Mouse (Mus musculus) E14TG2a.4 (cell line): ENCODE data around the gene Jam3.

Experiments used
- H3K27me3 ChIP-seq: 2 replicates; pipeline ENCODE4 v1.6.1; 2014; ENCODE audit warnings: low read length, control low read depth; ENCODE audit not compliant: insufficient read depth
- H3K36me3 ChIP-seq: 2 replicates; pipeline ENCODE4 v1.6.1; 2014; ENCODE audit warnings: low read length, control low read depth; ENCODE audit not compliant: insufficient read depth
- H3K4me1 ChIP-seq: replicated peaks from 2 replicates; pipeline ENCODE4 v1.6.1; 2014; ENCODE audit warnings: low read depth, low read length, control low read depth
- H3K4me3 ChIP-seq: replicated peaks from 2 replicates; pipeline ENCODE4 v1.5.1; 2014; ENCODE audit warnings: mild to moderate bottlenecking, low read length
- H3K9me3 ChIP-seq: 2 replicates; pipeline ENCODE4 v1.6.1; 2014; ENCODE audit warnings: low read length, control low read depth
- CTCF ChIP-seq: conservative IDR thresholded peaks from 2 replicates; pipeline ENCODE4 v1.5.1; 2014; ENCODE audit warnings: low read length
- NANOG ChIP-seq: IDR thresholded peaks from 2 replicates; pipeline ENCODE4 v1.6.1; 2014; ENCODE audit warnings: borderline replicate concordance, low read length, mixed read lengths
- POU5F1 ChIP-seq: IDR thresholded peaks from 2 replicates; pipeline ENCODE4 v1.6.1; 2014; ENCODE audit warnings: low read length, borderline replicate concordance

Jam3 gene

GRCm38 (mm10) chr9:27135372-27135771, 19.8 kb downstream of the Jam3 start:
- Histone ChIP-seq H3K4me3 (no peak overlapping the region), H3K9me3 (no peaks in the 10 kb centered on the region), H3K4me1 (no peaks in the 10 kb centered on the region), H3K36me3 (no peaks in the 10 kb centered on the region), H3K27me3 (no peaks in the 10 kb centered on the region)
- TF ChIP-seq POU5F1, result no peak
- TF ChIP-seq CTCF, result no peak
- no peak for TF ChIP-seq NANOG

DNA sequence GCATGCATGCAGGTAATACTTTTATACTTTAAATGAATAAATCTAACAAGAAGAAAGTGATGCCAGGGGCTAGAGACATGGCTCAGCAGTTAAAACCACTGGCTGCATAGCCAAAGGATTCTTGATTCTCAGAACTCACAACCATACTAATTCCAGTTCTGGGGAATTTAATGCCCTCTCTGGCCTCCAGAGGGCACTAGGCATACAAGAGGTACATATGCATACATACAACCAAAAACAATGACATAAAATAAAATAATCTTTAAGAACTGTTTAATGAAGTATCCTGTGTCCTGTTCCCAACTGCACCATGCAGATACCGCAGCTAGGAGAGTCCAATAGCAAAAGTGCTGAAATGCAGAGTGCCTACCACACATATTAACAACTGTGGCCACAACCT, 20.8 kb downstream of the Jam3 start:
- TF ChIP-seq NANOG, result no peak
- TF ChIP-seq CTCF, result peak; percentile 88
- Histone ChIP-seq H3K4me1 (no peaks in the 10 kb centered on the region), H3K4me3 (no peak overlapping the region), H3K27me3 (no peaks in the 10 kb centered on the region), H3K36me3 (no peaks in the 10 kb centered on the region), H3K9me3 (no peaks in the 10 kb centered on the region)

- Histone ChIP-seq H3K9me3 (no peaks in the 10 kb centered on the region), H3K4me3 (no peak overlapping the region), H3K36me3 (no peaks in the 10 kb centered on the region), H3K27me3 (no peaks in the 10 kb centered on the region; the same call in 1 of the 2 replicates), H3K4me1 (no peaks in the 10 kb centered on the region; the same call in 1 of the 2 replicates)
- TF ChIP-seq CTCF (no peak), POU5F1 (no peak), NANOG (no peak)
These were observed 26.6 kb downstream of the Jam3 start for GRCm38 (mm10) chr9:27128629-27129028.

DNA sequence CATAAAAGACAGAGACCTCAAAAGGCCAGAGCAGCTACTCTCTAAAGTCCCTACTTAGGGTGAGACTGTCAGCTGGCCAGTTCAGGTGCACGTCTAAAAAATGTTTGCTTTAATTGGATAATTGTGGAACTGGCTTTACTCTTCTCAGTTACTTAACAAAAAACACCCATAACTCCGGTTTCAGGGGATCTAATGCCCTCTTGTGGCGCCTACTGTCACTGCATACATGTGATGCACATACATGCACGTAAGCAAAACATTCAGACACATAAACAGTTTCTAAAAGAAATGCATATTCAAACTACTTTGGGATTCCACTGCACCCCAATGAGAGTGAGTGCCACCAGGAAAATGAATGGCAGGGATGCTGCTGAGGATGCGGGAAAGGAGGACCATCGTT, 28.7 kb downstream of the Jam3 start:
- TF ChIP-seq NANOG (no peak), POU5F1 (no peak), CTCF (peak; percentile 79)
- no peaks in the 10 kb centered on the region for H3K36me3 ChIP-seq
- no peaks in the 10 kb centered on the region; the same call in 1 of the 2 replicates for H3K27me3 ChIP-seq
- H3K9me3 ChIP-seq, result no peaks in the 10 kb centered on the region
- H3K4me1 ChIP-seq, result peaks cover 9% of the 10 kb centered on the region
- H3K4me3 ChIP-seq, result no peak overlapping the region

DNA sequence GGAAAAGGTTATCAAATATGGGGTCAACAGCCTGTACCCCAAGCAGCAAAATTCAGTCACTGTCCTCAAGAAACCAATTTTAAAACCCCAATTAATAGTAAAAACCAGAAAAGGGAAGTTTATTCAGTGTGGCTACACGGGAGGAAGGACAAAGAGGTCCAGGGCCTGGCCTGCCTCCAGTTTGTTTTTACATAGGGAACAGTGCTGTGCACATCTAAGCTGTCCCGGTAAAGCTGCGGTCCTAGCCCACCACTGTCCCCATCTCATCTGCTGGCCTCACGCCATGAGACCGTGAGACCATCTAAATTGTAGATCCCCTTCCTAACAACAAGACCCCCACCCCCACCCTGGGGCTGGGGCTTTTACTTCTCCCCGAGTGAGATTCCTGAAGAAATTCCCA, 29.8 kb downstream of the Jam3 start:
- Histone ChIP-seq H3K9me3 (no peaks in the 10 kb centered on the region), H3K36me3 (no peaks in the 10 kb centered on the region), H3K27me3 (no peaks in the 10 kb centered on the region; the same call in 1 of the 2 replicates), H3K4me3 (no peak overlapping the region), H3K4me1 (peaks cover 19% of the 10 kb centered on the region)
- TF ChIP-seq CTCF, result no peak
- TF ChIP-seq POU5F1, result no peak
- TF ChIP-seq NANOG, result no peak

DNA sequence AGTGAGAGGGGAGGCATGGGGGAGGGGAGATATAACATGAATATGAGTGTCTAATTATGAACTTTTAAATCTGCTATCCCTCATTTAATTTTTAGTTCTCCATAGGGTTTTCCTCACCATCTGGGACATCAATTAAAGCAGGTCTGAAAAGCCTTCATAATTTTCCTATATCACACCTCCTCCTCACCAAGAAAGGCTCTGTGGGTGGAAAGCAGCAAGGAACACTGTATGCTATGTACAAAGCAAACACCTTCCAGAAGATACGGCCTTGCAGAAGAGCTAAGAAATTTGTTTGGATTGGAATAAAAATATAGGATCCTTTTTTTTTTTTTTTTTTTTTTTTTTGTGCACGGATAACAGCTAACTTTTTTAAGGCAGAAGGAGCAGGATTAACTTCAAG, 31.3 kb downstream of the Jam3 start:
- H3K9me3 ChIP-seq, result no peaks in the 10 kb centered on the region
- H3K27me3 ChIP-seq, result no peaks in the 10 kb centered on the region; the same call in 1 of the 2 replicates
- TF ChIP-seq CTCF, result no peak
- no peak for TF ChIP-seq POU5F1
- TF ChIP-seq NANOG, result no peak
- H3K4me3 ChIP-seq, result no peak overlapping the region
- peaks cover 21% of the 10 kb centered on the region for H3K4me1 ChIP-seq
- no peaks in the 10 kb centered on the region for H3K36me3 ChIP-seq

GRCm38 (mm10) chr9:27122963-27123362, 32.3 kb downstream of the Jam3 start:
- H3K36me3 ChIP-seq, result no peaks in the 10 kb centered on the region
- H3K4me3 ChIP-seq, result no peak overlapping the region
- H3K4me1 ChIP-seq, result peaks cover 21% of the 10 kb centered on the region
- no peaks in the 10 kb centered on the region for H3K27me3 ChIP-seq
- TF ChIP-seq POU5F1 (no peak), CTCF (no peak), NANOG (peak; percentile 48; the same call in 1 of the 2 replicates)
- H3K9me3 ChIP-seq, result no peaks in the 10 kb centered on the region

DNA sequence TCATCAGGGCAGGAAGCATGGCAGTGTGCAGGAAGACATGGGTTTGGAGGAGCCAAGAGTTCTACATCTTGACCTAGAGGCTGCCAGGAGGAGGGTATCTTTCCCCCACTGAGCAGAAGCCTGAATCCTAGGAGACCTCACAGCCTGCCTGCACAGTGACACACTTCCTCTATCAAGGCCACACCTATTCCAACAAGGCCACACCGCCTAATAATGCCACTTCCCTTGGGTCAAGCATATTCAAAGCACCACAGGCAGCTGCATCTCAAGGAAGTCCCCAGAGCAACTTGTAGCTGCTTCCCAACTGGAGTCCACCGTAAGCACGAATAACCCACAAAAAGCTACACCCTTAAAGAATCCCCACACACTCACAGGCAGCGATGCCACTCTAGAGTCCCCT, 33.1 kb downstream of the Jam3 start:
- no peaks in the 10 kb centered on the region for H3K36me3 ChIP-seq
- no peaks in the 10 kb centered on the region for H3K9me3 ChIP-seq
- no peaks in the 10 kb centered on the region for H3K27me3 ChIP-seq
- TF ChIP-seq NANOG, result no peak
- TF ChIP-seq CTCF, result no peak
- TF ChIP-seq POU5F1, result no peak
- H3K4me1 ChIP-seq, result peaks cover 21% of the 10 kb centered on the region
- H3K4me3 ChIP-seq, result no peak overlapping the region

- TF ChIP-seq CTCF, result no peak
- Histone ChIP-seq H3K4me1 (peaks cover 21% of the 10 kb centered on the region), H3K4me3 (no peak overlapping the region), H3K27me3 (no peaks in the 10 kb centered on the region), H3K9me3 (no peaks in the 10 kb centered on the region), H3K36me3 (no peaks in the 10 kb centered on the region)
These were observed 34.0 kb downstream of the Jam3 start for GRCm38 (mm10) chr9:27121254-27121653.
